Mouse (Mus musculus): ENCODE results near the gene Txnl4b. TPM values are rescaled to one million over a fixed set of nuclear protein-coding genes. Genes with fewer than 3 reads are reported as not detected.

Txnl4b gene
- 10 to 100 TPM; 12.5 to 13.3 TPM for total RNA-seq (2021)
- polyA plus RNA-seq (2012; rRNA removed) = 2.4 and 4.2 TPM in 2 replicates
- long read RNA-seq, partial matches to known transcripts = 1 of 1 reads
- long read RNA-seq, other reads (novel, unspliced or antisense) = 0 of 1 reads

DNA sequence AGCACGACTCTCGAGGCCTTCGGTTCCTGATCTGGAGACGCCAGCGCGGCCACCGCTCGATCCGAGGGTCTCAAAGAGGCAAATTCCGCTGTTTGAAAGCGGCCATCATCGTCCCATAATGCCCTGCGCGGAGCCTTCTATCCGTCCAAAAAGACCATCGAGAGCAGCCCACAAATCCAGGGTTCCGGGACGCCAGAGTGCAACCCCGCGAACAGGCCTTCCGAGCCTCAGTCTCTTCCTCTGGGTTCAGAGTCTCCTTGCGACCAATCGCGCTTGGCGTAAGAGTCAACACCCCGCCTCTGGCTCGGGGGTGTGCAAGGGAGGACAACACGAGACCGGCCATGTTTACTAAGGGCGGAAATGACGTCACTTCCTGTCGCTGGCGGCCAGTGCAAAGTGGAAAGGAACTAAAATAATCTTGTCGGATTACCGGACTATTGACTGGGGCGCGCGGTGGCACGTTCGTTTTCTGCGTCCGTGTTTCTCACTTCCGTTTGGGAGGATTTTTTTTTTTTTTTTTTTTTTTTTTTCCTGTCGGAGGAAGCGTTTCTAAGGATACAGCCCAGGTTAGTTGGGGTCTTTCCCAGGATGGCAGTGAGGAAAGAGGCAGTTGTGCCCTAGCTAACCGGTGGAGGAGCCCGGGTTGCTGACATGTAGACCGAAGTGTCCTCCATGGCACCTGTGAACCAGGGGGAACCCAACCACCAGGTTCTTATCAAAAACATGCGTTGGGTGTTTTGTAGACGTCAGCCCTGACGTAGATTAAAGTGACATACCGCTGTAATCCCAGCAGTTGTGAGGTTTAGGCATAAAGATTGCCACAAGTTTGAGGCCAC lies at the start of gene Txnl4b, which contains the start of gene Dhx38:
Gene Txnl4b, plus strand, starts transcription at position 395 of the 836 bp plus-strand sequence.
Gene Dhx38, minus strand, starts transcription at position 364 of the 836 bp plus-strand sequence.
- DNase-seq = peak; percentile 99

DNA sequence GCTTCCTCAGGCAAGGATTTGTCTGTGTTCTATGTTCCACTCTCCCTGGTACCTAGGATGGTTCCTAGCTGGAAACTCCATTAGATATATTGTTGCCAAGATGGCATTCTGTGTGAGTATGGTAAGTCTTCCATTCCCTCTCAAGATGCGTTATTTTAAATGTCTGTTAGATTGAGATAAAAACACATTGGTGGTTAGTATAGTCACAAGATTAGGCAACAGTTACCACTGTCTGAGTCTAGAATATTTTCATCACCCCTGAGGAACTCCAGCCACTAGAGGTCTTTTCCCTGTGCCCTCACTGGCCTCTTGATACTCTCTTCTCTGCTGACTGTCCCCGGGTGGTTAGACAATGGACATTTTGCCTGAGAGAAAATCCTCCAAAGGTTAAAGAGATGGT lies 41.7 kb upstream of the Txnl4b start:
- DNase-seq = no peak

DNA sequence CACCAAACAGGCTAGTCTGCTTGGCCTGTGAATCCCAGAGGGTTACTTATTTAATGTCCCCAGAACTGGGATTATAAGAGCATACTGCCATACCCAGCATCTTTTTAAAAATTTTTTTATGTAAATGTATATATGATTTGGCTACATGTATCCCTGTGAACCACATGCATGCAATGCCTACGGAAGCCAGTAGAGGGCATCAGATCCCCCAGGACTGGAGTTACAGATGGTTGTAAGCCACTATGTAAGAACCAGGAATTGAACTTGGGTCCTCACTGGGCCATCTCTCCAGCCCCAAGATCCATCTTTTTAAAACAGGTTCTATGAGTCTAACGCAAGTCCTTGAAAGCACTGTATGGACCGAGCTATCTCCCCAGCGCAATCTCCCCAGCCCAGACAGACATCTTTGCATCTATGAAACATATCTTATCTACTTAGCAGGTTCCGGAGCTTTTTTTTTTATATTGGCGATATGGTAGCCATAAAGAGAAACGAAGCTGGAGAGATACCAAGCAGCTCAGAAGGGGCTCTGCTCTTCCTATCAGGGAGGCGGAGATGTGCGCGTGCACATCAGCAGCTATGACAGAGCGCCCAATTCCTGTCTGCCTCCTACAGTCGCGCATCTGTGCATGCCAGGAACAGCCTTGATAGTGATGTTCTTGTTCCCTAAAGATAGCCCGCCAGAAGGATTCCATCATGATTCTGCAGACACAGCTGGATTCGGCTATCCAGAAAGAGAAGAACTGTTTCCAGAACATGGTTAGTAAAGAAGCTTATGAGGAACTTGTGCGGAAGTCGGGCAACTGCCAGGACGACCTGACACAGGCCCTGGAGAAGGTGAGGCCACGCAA lies 30.3 kb upstream of the Txnl4b start:
- DNase-seq = peak; percentile 15

DNA sequence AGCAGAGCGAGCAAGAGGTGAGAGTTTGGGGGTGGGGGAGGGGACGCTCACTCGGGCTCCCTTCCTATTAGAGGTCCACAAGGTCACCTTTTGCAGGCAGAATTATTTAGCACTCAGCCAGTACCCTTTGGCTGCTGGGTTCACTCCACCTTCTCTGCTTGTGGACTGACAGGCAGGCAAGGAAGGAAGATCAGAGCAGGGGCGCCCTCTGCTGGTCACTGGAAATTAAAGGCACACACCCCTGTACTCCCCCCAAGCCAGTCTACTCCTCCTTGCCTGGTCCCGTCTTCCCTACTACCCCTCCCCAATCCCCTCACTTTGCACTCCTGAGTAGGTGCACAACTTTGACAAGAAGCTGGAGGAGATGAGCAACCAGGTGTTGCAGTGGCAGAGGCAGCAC lies 29.0 kb upstream of the Txnl4b start:
- DNase-seq = peak; percentile 76

DNA sequence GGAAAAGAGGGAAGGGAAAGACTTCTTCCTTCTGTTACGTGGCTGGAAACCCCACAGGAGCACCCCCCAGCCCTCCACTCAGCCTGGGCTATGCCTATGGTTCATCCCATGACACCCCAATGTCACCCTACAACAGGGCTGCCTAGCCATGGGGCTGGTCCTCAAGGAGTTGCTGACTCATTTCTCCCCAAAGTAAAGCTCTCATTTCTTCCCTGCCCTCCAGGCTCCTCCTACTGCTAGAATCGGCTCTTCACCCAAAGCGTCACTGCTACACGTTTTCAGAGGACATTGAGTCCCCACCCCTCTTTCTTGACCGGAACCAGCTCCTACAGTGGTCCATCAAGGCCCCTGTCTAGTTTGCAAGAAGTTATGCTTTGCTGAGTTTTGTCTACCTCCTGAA lies 23.5 kb upstream of the Txnl4b start:
- no peak for DNase-seq

DNA sequence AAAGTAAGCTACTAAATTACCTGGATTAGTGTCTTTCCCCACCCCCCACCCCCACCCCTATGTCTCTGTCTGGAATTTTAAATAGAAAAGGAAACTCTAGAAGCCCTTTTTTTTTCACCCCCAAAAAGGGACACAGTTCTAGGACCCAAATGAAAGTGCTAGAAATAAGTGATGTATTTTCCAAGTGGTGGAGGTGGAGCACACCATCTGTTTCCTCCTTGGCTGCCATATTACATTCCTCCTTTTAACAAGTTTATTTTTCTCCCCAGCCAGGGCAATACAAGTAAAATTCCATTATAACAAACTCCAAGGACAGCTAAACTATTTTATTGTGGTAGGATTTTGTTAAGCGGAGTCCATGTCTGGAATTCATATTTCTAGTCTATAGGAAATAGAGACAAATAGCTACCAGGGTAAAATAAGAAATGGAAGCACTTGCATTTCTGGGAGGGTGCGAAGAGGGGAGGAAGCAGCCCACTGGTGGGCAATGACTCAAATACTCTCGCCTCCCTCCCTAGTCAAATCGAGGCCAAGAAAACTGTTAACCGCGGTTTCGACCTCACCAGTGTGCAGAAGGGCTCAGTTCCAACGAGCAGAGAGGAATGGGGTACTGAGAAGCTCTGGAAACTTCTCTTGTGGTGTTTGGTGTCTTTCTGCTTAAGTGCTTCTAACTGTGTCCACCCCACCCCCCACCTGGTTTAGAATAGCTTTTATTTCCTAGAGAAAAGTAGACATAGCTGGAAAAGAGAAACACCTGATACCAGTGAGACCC lies 22.8 kb upstream of the Txnl4b start:
- DNase-seq = no peak

DNA sequence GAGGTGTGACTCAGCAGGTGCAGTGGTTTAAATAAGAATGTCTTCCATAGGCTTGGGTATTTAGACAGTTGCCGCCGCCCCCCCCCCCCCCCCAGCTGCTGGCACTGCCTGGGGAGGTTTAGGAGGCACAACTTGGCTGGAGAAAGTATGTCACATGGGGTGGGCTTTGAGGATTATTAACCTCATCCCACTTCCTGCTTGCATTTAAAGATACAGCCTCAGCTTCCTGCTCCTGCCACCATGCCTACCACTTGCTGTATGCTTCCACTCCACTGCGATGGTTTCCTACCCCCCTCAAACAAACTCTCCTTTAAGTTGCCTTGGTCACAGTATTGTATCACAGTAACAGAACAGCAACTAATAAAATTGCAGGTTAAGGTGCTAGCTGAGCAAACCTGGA lies 21.6 kb upstream of the Txnl4b start:
- no peak for DNase-seq

DNA sequence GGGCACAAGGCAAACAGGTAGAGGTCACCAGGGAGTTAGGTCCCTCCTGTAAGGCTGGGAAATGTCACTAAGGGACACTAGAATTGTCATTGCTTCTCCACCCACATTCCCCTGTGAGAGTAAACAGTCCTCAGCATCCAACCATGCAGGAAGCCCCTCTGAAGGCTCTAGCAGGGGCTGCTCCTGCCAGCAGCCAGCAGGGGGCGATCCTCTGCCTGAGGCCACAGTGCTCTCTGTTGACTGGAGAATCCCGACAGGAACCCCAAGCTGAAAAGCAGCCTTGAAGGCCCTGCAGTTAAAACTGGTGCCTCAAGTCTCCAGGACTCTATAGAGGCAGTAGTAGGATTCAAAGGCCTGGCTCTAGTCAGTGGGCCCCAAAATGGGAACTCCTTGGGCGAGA lies 14.0 kb upstream of the Txnl4b start:
- no peak for DNase-seq

DNA sequence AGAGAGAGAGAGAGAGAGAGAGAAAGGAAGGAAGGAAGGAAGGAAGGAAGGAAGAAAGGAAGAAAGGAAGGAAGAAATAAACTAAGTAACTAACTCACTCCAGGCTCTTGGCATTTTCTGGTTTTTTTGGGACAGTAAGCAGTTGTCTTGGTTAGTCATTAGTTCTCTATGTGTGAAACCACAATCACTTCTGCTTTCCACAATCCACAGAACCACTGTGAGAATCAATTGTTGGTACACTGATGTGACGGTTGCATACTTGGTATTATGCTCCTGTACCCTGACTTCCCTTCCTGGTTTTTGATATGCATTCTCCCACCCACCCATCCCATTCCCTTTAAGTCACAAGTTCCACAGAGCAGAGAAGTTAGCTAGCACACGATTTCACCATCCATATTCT lies 1.8 kb upstream of the Txnl4b start:
- DNase-seq = no peak

DNA sequence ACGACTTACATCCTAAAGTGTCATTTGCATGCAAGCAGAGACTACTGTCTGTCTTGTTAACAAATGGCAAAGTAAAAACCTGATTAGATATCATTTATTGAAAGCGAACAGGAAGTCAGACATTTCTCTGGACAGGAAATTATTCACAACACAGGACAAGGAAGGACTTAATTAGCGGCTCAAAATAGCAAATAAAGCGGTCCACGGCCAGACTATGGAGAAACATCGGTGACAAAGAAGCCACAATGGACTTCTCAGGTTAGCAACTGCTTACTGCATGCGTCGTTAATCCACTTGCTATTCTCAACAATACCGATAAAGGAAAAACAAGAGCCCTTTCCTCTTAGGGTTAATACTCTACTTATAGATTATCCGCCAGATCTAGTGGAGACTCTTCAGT lies 926 bp upstream of the Txnl4b start:
- DNase-seq = no peak

DNA sequence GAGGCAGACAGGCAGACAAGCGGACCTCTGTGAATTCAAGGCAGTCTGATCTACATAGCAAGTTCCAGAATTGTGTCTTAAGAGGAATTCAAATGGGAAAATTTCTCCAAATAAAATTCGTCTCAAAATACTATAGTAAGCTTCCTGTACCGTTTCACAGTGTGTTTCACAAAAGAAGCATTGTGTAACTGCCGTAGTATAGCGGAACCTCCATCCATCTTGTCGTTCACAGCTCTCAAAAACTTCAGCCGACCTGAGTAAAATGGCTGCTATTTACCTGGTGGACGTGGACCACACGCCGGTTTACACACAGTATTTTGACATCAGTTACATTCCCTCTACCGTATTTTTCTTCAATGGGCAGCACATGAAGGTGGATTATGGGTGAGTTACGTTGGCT lies 5.4 kb downstream of the Txnl4b start:
- DNase-seq = no peak

DNA sequence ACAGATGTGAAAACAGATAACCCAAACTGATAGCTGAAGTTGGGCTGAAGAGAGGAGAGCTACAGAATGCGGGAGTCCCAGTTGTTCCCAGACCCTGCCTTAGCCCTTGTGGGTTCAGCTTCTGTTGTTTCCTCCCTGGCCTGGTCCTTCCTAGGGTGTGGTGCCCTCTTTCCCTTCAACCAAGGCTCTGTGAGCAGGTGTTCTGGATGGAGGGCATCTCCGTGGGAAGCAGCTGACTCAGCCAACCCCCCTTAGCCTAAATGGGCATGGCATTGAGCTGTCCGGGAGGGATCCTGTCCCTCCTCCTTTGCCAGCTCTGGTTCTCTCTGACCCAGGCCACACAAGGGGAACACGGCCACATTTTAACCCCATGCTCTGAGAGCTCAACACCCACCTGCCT lies 10.6 kb downstream of the Txnl4b start:
- DNase-seq = no peak

DNA sequence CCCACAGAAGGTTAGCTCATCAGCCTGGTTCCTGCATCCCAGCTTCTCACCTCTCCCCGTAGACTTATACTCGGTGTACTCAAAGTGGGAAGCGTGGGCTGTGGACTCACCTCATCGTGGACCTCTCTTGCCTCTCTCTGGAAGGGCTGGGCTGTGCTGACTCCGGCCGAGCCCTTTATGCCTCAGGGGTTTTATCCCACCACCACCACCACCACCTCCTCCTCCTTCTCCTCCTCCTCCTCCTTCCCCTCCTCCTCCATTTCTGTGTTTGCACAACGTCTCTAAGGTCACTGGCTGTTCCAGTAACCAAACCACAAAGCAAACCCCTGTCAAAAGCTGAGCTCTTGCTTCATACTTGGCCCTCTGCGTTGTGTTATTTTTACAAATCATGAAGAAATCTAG lies 13.2 kb downstream of the Txnl4b start, which contains the start of gene Hp:
Gene Hp, minus strand, starts transcription at position 273 of the 402 bp plus-strand sequence.
- DNase-seq = peak; percentile 55

DNA sequence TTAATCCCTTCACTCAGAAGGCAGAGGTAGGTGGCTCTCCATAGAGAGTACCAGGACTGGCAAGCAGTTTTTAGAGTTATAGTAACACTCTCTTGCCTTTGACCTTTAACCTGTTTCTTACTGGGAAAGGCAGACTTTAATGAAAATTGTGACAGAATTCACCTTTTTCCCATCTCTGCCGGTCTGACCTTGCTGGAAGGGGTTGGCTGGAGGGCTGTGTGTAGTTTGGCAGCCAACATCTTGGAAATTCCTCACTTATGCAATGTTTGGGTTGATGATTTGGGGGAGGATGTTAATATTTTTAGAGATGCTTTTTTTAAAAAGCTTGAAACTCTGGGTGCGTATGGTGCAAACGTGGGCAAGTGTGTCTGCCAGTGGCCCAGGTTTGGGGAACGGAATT lies 18.6 kb downstream of the Txnl4b start:
- no peak for DNase-seq

DNA sequence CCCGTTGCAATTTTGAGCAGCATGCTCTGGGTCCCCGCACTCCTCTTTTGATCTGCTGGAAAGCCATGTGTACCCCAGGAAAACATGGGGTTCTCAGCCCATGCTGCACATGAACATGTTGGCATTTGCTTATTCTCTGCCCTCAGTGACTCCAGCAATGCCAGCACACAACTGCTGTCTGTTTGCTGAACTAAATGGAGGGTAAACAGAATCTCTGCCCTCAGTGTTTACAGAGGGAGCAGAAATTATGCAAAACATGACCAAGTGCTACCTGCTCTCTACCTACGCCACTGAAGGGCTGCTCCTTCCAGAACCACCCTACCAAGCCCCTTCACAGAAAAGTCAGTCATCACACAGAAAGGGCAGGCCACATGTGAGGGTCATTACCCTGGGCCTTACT lies 19.1 kb downstream of the Txnl4b start:
- no peak for DNase-seq

DNA sequence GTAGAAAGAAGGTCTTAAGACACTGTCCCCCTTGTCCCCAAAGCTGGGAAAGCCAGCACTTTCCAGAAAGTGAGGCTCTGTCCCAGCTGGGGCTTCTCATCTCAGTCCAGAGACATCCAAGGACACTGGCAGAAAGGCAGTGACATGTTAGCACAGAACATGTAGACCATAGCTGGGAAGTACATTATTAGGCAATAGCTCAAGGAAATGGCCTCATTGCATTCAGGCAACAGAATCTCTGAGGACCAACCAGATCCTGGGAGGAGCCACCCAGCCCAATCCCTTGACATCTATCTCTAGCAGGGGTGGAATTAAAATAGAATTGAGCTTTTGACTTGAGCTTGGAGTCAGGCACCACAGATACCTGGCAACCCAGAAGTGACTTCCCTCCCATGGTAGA lies 20.0 kb downstream of the Txnl4b start:
- no peak for DNase-seq

DNA sequence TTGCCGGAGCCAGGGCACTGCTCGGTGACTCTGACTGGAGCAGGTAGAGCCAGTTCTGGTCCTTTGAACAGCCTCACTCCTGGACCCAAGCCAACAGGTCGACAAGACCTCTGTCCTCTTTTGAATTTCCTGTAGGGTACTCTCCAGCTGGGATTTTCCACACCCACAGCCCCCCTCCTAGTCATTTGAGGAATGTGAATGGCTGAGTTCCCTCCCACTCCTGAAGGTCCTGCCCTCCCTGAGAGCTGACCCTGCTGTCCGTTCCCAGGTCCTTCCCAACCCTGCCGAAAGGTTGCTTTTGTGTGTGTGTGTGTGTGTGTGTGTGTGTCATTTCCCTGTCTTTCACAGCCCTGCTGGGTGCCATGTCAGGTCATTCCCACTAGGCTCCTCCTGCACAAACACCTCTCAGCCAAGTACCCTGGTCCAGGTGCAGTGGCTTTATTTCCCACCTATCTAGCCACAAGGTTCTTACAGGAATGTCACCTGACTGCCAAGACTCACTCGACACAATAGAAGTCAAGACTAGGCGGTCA lies 21.3 kb downstream of the Txnl4b start:
- no peak for DNase-seq

DNA sequence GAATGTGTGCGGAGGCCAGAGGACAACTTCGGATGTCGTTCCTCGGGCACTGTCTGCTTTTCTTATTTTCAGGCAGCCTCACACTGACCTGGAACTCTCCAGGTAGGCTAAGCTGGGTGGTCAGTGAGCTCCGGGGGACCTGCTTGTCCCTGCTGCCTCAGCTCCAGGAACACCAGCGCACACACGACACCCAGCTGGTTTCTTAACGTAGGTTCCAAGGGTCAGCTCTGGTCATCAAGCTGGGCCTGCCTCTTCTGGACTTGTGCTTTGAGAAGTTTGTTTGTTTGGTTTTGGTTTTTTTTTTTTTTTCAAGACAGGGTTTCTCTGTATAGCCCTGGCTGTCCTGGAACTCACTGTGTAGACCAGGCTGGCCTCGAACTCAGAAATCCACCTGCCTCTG lies 25.2 kb downstream of the Txnl4b start:
- DNase-seq = no peak

DNA sequence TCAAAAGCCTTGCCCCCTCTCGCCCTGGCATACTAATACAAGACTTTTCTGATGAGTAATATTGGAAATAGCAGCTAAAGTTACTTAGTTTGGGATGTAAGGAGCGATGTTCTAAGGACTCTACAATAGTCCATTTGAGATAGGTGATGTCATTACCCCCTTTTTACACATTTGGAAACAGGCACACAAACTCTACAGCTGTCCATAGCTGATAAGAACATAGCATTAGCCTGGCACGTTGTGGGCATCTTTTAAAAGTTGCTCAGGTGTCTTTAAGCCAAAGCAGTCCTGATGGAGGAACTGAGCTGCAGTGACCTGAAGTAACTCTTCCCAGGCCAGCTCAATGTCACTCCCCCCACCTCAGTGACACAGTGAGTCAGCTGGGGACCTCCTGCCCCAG lies 25.7 kb downstream of the Txnl4b start:
- no peak for DNase-seq

DNA sequence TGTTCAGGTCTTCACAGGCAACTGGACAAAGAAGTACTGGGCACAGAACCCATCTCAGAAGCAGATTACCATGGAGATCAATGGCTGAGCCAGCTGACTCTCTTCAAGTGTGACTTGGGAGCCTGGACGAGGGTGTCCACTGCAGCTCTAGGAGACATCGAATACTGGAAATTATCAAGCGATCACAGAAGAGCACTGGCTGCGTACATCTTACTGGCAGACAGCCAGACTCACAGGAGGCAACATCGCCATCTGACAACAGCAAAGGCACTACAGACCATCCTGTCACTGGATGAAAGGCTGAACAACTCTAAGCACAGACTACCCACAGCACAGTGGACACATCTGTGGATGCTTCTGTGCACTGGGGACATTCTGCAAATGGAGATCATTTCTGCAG lies 26.5 kb downstream of the Txnl4b start:
- no peak for DNase-seq

DNA sequence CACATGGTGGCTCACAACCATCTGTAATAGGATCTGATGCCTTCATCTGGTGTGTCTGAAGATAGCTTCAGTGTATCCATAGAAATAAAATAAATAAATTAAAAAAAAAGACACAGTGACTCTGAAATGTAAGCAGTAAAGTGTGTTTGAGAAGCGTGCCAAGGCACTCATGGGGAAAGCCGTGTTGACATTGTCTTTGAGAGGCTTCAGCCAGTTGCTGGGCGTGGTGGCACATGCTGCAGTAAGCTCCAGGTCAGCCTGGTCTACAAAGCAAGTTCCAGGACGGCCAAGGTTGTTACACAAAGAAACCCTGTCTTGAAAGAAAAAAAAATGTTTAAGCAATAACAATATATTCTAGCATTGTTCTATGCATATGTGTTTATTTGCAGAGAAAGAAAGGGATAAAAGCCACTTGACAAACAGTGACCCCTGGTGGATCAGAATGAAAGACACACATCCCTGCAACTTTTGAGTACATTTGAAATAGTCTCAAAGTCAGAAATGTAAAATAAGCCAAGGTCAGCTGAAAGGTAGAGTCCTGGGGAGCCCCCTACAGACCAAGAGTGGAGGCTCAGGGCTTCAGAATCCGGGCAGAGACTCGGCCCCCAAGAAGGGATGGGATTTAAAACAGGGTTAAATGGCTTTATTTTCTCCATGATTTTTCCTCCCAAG lies 27.6 kb downstream of the Txnl4b start:
- no peak for DNase-seq
